Mouse (Mus musculus): ENCODE results near the gene Spi1.

Gene Spi1

DNA sequence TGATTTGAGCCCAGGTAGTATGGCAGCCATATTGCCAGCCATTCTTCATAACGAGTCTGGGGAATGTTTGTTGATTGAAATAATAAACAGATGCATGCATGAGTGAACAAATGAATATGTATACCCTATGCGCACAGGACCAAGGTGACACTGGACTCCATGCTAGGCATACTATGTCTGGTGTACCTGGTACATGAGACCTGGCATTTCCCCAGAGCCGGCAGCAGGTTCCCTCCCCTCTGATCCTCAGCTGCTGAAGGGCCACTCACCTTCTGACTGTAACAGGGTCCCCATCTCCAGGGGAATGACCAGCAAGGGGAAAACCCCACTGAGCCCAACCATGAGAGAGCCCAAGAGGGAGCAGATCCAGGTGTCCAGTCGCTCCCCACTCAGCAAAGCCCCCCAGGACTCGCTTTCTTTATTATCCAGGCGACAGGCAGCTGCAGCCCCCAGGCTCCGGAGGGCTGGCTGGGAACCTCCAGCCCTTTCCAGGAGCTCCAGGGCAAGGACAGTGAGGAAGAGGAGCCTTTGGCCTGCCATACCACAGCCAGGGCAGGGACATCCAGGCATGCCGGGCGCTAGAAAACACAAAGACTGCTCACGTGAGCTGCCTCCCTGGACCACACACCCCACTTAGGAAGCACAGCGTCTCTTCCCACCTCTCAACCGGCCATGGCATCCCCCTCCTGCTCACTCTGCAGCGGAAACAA, 13.9 kb upstream of the Spi1 start:
- DNase-seq (ENCODE audit: low spot score in 2 of 2) = no peak

DNA sequence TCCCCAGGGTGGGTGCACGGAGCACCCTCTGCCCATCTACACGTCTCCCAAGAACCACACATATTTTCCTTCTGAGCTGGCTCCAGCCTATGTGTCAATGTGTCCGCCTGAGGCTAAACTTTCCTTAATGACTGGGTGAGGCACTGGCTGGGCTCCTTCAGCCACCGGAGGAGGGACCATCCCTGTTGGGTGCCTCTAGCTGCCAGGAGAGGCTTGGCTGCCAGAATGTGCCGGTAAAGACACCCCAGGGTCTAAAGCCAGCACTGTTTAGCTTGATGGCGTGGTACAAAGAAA, 13.4 kb upstream of the Spi1 start:
- no peak for DNase-seq (ENCODE audit: low spot score in 2 of 2)

DNA sequence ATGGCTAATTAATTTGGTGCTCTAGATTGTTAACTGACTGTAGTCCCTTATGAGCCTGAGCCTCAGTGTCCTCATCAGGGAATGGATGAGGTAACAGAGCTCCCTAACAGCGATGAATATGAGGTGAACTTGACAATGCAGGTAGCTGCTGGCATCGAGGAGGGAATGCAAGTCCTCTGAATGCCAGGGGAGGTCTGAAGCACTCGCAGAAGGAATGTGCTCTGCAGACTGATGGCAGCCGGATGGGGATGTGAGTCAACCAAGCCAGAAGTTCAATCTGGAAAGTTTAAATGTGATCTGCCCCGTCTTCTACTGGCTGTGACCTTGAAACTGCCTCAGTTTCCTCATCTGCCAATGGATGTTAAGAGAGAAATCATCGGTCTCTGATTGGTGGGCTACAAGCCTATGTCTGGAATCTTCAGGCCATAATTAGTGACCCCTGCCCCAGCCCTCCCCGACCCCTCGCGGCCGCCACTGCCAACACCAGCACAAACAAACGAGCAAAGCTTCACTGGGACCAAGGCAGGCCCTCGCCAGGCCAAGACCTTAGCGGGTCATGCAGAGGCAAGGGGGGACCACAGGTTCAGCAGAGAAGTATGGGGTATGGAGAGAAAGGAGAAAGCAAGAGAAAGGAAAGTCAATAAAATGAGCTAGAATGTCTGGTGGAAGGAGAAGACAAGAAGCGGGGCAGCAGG, 12.7 kb upstream of the Spi1 start:
- no peak for DNase-seq (ENCODE audit: low spot score in 2 of 2)

DNA sequence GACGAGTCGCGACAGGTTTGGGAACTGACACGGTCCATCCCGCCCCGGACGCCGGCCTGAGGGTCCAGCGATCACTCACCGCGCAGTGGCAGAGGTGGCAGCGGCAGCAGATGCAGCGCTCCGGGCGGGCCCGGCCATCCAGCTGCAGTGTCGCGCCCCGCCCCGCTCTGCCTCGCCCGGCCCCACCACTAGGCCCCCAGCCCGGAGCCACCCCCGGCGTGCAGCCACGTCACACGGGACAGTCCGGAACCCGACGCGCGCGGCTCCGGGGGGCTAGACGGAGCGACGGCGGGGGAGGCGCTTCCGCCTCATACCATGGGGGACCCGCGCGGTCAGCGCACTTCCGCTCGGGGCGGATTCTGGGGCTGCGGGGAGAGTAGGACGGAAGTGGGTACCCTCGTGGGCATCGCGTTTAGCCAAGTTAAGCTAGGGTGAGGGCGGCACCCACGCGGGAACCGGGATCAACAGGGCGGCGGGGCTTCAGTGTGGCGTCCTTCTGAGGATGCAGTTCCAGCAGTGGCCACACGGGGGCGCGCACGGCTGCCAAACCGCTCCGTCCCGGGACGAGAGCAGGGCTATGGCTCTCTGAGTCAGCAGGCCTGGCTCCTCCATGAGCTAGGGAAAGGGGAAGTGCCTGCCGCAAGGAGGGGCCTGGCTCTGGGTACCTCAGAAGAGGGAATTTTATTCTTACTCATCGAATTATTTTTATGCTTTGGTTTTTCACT, 12.0 kb upstream of the Spi1 start, which contains the start of gene Slc39a13:
Slc39a13 (minus strand) TSS at position 342 of the 725 bp plus-strand sequence.
- DNase-seq (ENCODE audit: low spot score in 2 of 2) = peak; percentile 95 to 99

DNA sequence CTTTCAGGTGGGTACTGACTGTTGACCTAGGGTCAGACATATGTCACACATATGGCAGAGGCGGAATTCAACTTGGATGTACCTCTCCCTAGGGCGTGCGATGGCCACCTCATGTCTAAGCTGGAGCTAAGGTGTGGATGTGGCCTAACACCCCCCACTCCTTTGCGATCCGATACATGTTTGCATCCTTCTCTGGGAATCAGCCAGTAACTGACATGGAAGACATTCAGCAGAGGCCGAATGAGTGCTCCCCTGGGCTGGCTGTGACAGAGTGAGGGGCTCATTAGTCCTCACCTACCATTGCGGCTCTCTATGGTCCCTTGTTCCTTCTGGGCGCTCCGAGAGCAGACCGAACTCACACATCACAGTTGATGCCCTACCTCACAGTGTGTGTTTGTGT, 11.1 kb upstream of the Spi1 start:
- DNase-seq (ENCODE audit: low spot score in 2 of 2) = no peak

DNA sequence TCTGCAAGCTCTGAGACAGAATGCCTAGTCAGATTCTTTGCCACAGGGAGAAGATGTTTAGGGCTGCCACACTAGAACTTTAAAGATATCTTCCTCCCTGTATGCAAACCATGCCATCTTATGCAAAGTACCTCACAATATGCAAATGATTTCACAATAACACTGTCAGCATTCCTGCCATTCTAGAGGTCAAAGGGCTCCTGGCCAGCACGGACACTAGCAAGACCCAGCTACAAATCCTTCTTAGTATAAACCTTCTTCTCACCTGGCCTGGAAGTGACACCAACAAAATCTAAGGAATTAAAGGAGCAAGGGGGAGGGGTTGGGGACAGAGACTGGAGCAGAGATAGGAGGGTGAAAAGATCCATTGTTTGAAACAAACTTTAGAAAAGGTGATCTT, 10.1 kb upstream of the Spi1 start:
- DNase-seq (ENCODE audit: low spot score in 2 of 2) = no peak

DNA sequence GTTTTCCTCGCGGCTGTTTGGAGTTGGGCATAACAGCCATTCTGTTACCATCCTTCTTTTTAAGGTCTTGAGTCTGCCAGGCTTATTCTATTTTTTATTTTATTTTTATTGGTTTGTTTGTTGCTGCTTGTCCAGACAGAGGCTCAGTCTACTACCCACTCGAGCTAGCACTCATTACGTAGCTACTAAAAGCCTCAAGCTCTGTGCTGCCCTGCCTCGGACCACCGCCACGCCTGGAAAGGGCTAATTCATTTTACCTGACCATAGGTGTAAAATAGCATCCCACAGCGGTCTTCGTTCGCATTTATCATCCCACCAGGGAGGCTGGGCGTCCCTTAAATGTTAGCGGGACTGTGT, 4.3 kb upstream of the Spi1 start:
- DNase-seq (ENCODE audit: low spot score in 2 of 2) = no peak

DNA sequence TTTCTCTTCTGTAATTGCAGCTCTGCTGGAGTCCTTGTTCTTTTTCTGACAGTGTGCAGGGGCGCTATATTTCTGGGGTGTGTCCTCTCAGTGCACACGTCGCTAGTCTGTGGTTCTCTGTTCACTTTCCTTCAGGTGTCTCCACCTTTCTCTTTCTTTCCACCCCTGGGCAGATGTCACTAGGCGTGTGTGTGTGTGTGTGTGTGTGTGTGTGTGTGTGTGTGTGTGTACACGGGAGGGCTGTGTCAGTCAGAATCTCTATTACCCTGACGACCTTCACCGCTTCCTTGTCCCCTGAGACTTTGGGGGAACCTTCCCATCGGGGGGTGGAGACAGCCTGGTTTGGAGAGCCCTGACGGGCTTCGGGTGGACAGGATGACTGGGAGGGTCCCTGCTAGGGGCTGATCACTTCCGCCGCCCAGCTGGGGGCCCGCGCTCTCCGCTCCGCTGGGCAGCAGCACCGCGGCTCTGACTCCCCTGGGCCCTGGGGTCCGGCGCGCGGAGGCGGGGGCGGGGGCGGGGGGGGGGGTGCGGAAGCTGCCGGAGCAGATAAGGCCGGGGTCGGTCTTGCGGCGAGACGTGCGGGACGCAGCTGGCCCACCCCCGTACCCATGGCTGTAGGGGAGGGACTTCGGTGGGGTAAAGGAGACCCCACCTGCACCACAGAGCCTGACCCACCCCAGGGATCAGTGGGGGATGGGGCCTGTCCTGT, 3.7 kb upstream of the Spi1 start:
- DNase-seq (ENCODE audit: low spot score in 2 of 2) = no peak

DNA sequence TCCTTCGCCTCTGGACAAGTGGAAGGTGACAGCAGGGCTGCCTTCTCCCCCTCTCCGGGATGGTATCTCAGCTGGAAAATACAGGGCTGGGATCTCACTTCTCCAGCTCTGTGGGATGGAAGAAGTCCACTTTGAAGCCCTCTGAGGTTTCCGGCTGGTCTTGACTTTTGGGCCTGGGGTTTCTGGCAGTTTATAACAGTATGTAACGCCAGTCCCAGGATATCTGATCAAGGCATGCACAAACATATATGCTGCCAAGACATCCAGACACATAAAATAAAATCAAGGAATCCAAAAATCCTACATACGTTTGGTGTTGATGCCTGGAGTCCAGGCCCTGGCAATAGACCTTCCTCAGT, 3.2 kb upstream of the Spi1 start:
- no peak for DNase-seq (ENCODE audit: low spot score in 2 of 2)

DNA sequence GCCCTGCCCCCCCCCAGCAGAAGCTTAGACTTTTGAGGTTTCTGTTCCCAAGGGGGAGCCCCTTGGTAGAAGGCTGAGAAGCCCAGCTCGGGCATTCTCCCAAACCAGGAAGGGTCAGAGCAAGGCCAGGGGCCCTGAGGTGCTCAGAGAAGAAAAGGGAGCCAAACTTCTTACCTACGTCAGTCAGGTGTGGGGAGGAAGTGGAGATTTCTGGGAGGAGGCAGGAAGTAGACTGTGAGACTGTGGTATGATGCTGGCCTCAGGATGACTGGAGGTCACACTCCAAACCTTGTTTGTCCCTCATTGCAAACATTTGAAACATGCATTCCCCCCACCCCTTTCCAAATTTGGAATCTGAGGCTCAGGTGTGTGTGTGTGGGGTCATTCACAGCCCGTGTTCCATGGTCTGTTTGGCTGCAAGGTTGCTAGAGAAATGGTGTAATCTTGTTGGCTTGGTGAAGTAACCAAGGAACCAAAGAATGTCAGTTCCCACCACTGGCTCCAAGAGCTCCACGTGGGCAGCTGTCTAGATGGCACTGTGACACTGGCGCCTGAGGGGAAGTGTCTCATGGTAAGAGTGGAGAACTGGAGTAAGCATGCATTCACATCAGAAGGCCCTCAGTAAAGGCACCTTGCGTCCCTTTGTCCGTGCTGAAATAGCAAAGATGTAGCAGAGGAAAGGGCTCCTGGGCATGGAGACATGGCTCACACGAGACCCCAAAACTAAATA, 1.2 kb upstream of the Spi1 start:
- DNase-seq (ENCODE audit: low spot score in 2 of 2) = no peak

DNA sequence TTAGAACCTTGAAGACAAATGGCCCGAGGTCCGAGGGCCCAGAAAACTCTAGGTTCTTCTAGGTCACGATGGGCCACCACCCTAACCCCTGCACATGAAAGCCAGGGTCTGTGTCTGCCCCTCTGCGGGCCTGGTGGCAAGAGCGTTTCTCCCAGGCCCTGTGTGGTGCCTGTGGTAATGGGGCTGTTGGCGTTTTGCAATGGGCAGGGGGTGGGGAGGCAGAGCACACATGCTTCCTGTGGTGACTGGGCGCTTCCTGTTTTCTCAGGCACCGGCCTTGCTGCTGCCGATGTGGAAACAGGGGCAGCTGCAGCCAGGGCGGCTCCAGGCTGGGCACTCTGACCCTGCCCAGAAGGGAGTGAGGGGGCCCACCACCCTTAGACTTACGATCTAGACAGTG, 654 bp downstream of the Spi1 start:
- DNase-seq (ENCODE audit: low spot score in 2 of 2) = no peak

DNA sequence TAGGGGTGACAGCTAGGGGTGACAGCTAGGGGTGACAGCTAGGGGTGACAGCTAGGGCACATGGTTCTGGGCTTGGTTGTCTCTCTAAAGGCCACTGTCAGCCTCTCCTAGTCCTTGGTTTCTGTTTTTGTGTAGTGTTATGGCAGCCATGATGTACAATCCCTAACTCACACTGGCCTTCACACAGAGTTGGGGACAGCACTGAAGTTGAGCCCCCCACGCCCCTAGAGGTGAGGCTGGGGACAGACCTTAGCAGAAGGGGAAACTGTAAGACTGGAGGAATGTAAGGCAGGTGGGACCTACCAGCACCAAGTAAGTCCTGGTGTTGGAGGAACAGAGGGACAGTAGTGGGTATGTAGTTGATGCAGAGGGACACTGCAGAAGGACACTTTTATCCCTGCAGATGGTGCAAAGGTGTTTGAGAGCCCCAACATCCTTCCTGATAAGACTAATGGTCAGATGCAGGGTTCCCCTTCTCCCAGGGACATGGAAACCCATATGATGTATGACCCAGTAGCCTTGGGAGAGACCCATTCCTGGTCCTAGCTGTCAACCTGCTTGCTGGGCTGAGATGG, 1.3 kb downstream of the Spi1 start:
- no peak for DNase-seq (ENCODE audit: low spot score in 2 of 2)

DNA sequence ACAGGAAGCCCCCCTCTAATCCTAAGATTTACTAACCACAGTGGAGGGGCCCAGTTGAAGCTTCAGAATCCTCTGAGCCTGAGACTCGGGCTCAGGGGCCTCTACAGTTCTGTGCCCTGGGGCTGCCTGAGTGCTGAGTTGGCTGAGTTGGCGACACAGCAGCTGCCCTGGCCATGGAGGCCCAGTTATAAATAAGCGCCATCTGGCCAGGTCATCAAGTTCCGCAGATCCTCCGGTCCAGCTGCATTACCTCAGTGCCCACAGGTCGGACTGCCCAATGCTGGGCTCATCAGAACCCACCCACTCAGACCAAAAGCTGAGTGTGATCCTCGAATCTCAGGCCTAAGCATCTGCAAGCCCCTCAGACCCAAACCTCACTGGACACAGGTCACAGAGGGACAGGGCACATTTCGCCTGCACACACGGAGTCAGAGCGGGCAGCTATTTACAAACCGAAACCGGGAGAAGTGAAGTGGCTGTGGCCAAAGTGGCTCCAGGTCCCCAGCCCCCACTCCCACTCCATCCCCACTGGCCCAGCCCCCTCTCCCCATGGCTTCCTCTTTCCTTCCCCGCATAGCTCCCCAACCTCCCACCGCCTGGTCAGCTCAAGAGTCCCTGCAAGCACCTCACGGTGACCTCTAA, 2.1 kb downstream of the Spi1 start:
- DNase-seq (ENCODE audit: low spot score in 2 of 2) = no peak

DNA sequence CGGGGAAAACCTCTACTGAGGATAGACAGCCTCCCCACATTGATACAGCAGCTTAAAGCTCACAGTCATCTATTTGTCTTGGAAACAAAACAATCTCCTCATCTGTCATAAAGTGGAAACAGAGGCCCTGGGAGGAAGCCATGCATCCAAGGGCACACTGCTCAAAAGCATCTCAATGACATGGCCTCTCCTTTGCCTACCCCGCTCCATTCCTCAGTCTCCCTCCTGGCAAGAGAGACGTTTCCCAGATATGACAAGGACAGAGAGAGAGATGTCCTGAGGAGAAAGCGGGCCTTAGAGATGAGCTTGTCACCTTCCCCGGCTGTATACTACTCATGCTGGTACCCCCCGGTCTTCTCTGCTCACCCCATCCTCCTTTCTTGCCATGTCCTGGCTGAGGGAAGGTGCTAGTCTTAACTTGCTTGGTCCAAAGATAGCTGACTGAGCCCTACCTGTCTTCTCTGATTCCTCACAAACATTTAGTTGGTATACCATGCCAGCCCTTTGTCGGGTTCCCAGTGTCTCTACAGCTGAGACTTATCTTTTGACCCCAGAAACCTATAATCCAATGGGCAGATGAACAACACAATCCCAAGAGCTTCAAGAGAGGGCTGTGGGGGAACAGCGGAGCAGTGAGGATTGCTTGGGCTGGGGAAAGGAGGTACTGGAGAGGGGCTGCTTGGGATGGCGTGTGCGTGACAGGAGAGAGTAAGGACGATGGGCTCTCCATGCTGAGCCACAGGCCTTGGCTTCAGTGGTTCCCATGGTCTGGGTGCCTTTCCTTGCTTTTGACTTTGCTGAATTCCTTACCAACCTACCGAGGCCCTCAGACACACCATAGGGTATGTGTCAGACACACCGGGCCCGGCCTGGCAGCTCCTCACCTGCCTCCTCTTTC, 3.6 kb downstream of the Spi1 start:
- no peak for DNase-seq (ENCODE audit: low spot score in 2 of 2)

DNA sequence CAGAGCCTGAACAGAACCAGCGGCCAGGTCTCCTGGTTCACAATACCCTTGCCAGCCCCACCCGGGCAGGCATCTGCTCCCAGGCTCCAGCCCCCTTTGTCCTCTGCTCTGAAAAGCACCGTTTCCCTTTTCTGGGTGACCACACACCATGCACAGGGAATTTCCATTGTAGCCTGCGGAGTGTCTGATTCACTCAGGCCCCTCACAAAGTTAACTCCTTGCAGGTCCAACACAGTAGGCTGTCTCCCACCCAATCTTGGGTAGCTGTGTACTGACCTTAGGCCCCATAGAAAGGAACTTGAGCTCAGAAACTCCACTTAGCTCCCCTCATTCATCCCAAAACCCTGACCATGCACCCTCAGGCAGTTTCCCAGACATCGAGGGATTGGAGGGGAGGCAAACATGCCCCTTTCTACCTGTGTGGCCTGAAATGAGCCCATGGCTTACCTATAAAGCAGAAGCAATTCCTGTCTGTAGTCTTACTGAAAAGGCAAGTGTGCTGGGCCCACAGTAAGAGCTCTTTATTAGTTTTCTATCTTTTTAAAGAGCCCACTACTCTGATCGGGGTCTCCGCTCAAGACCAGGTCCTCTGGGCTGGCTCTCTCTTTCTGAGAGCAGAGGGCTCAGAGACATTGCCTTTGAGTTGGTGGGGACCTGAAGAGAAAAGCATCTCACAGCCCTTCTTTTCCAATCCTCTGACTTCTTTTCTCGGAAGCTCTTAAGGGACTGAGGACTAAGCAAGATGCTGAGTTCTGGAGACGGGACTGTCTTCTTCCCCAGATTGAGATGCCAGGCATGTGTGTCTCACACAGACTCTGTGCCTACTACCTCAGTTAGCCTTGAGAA, 4.4 kb downstream of the Spi1 start:
- DNase-seq (ENCODE audit: low spot score in 2 of 2) = no peak

DNA sequence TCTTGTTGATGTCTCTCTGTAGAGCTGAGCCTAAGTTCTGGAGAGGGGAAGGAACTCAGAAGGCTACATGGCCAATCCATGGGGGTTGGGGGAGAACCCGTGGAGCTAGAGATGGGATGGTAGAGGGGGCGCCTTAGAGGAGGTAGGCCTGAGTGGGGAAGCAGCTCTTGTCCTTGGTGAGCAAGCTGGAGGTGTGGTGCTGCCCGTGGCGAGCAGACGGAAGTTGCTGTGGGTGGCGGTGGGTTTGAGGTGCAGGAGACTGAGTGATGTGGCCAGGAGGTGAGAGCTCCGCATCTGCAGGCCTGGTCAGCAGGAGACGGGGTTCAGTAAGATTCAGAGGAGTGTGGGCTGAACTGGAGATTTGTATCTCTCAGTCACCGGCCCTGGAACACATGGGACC, 5.3 kb downstream of the Spi1 start:
- DNase-seq (ENCODE audit: low spot score in 2 of 2) = no peak

DNA sequence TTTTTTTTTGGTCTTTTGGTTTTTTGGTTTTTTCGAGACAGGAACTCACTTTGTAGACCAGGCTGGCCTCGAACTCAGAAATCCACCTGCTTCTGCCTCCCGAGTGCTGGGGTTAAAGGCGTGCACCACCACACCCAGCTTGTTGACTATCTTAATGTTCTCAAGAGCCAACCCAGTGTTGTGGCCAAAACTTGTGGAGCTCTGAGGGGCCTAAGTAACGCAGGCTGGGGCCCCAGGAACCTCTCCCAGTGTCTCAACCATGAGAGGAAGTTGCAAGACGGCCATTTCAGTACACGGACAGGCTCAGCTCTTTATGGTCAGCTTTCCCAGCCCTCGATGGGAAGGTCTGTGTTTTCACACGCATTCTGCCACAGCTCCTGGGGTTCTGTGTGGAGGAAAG, 6.8 kb downstream of the Spi1 start:
- DNase-seq (ENCODE audit: low spot score in 2 of 2) = no peak

DNA sequence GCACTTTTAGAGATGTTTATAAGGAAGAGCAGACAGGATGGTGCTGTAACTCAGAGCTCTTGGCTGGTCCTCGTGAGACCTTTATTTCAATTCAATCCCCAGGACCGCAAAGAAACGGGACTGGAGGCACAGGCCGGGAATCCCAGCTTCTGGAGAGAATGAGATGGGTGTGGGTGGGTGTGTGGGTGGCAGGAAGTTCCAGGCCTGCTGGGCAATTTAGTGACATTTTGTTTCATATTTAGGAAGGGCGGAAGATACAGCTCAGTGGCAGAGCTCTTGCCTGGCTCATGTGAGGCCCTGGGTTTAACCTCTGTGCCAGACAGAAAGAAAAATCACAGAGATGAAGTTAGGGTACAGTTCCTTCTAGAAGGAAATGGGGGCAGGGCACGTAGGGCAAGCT, 8.0 kb downstream of the Spi1 start:
- DNase-seq (ENCODE audit: low spot score in 2 of 2) = peak in 1 of 2 experiments; percentile 23

DNA sequence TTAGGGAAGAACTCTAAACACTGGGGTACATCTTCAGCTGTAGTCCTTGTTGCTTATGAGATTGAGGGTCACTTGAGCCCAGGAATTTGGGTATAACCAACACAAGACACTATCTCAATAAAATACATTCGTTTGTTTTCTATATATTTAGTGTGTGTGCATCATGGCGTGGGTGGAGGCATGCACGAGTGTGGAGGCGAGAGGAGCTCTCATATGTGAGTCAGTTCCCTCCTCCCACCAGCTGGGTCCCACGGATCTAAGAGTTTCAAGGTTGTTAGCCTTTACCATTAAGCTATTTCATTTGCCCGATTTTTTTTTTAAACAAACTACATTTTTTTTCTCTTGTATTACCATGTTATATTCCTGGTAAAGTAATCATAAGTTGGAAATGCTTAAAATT, 8.6 kb downstream of the Spi1 start:
- no peak for DNase-seq (ENCODE audit: low spot score in 2 of 2)
